Mouse (Mus musculus) B cell, adult (primary cell): ENCODE data around the gene Cdkn2c. TPM values are rescaled to one million over a fixed set of nuclear protein-coding genes. Genes with fewer than 3 reads are reported as not detected.

Experiments
- total RNA-seq: library from RNA; stranded (reverse); gene quantifications from 4 replicates; pipeline ENCODE4 v1.2.4, GENCODE M21; 2023; ENCODE audit not compliant: inconsistent age

The Cdkn2c gene
- 7.6 to 8.2 TPM (median 7.8 TPM) in 4 replicates for total RNA-seq

GRCm38 (mm10) chr4:109666461-109667269 is at the start of gene Cdkn2c:
Cdkn2c (minus strand) TSS chr4:109667189.

GRCm38 (mm10) chr4:109676218-109677215 is 9.5 kb upstream of the Cdkn2c start, which contains the start of gene Faf1:
Faf1 (plus strand) TSS chr4:109676588.

Other genes with a start within 250 kb of the Cdkn2c start
- gene Rnf11, start 182.5 kb downstream of the Cdkn2c start, total RNA-seq, result 16.7 to 18.9 TPM (median 17.2 TPM) in 4 replicates
- not detected in 4 replicates for gene 4930522H14Rik, start 135.9 kb downstream of the Cdkn2c start, total RNA-seq
- 26.7 to 29.6 TPM (median 28.9 TPM) in 4 replicates for gene Faf1, start 9.4 kb upstream of the Cdkn2c start, total RNA-seq